Mouse (Mus musculus) C2C12 (cell line): ENCODE data around the gene Scn3b. TPM values are rescaled to one million over a fixed set of nuclear protein-coding genes. Genes with fewer than 3 reads are reported as not detected.

Experiments
- H3K27me3 ChIP-seq: one replicate; pipeline ENCODE4 v1.6.1; 2011; ENCODE audit not compliant: control insufficient read depth, insufficient read depth, insufficient read length
- H3K36me3 ChIP-seq: one replicate; pipeline ENCODE4 v1.6.1; 2011; ENCODE audit not compliant: control insufficient read depth, insufficient read depth
- H3K4me3 ChIP-seq: one replicate; pipeline ENCODE4 v1.5.1; 2011; ENCODE audit warnings: mild to moderate bottlenecking, control low read depth; ENCODE audit not compliant: poor library complexity, insufficient read depth, severe bottlenecking
- H3K79me2 ChIP-seq: one replicate; pipeline ENCODE4 v1.6.1; 2011; ENCODE audit not compliant: control insufficient read depth, insufficient read depth
- H3K79me3 ChIP-seq: one replicate; pipeline ENCODE4 v1.6.1; 2011; ENCODE audit warnings: low read depth, control low read depth
- H3ac ChIP-seq: one replicate; pipeline ENCODE3; 2011; ENCODE audit warnings: low read depth; ENCODE audit not compliant: control insufficient read depth, insufficient read length
- CEBPB ChIP-seq: IDR thresholded peaks from one replicate; pipeline ENCODE4 v1.6.1; 2011; ENCODE audit warnings: low read depth, mild to moderate bottlenecking, control low read depth, moderate library complexity
- CTCF ChIP-seq: IDR thresholded peaks from one replicate; pipeline ENCODE4 v1.5.1; 2011; ENCODE audit not compliant: control insufficient read depth, insufficient read depth, insufficient read length
- FOSL1 ChIP-seq: IDR thresholded peaks from one replicate; pipeline ENCODE4 v1.8.0; 2011; ENCODE audit warnings: mild to moderate bottlenecking, low read length; ENCODE audit not compliant: poor library complexity, insufficient read depth, severe bottlenecking
- MAX ChIP-seq: IDR thresholded peaks from one replicate; pipeline ENCODE4 v1.6.1; 2011; ENCODE audit warnings: mild to moderate bottlenecking, control low read depth
- MYOD1 ChIP-seq: IDR thresholded peaks from one replicate; pipeline ENCODE4 v1.6.1; 2011; ENCODE audit warnings: low read depth; ENCODE audit not compliant: control insufficient read depth, insufficient read length
- MYOG ChIP-seq: IDR thresholded peaks from one replicate; pipeline ENCODE4 v1.6.1; 2011; ENCODE audit not compliant: control insufficient read depth, insufficient read length; ENCODE audit errors: extremely low read depth
- USF1 ChIP-seq: IDR thresholded peaks from one replicate; pipeline ENCODE4 v1.6.1; 2011; ENCODE audit warnings: low read depth, mild to moderate bottlenecking, control low read depth, moderate library complexity
- polyA plus RNA-seq: library from polyadenylated mRNA; unstranded; fragments of >200 nt; fragmentation: generic; extraction: Trizol; gene quantifications from one replicate; pipeline ENCODE4 v1.2.1, GENCODE M21; 2012; ENCODE audit warnings: missing spikeins

The Scn3b gene
- polyA plus RNA-seq, 1 experiment: not detected

- H3K27me3 ChIP-seq: no peaks in the 10 kb centered on the region
- H3K79me3 ChIP-seq: no peaks in the 10 kb centered on the region
- no peak overlapping the region for H3K4me3 ChIP-seq
- no peak for TF ChIP-seq MYOD1
- TF ChIP-seq MYOG: no peak
- no peak for TF ChIP-seq MAX
- no peak for TF ChIP-seq FOSL1
- TF ChIP-seq CTCF: no peak
- TF ChIP-seq CEBPB: no peak
- no peak overlapping the region for H3ac ChIP-seq
- H3K79me2 ChIP-seq: no peaks in the 10 kb centered on the region
- no peaks in the 10 kb centered on the region for H3K36me3 ChIP-seq
Measured at GRCm38 (mm10) chr9:40299323-40299722, 30.3 kb downstream of the Scn3b start.

GRCm38 (mm10) chr9:40300018-40300989, 31.3 kb downstream of the Scn3b start:
- Histone ChIP-seq H3K27me3 (no peaks in the 10 kb centered on the region), H3K36me3 (no peaks in the 10 kb centered on the region), H3K4me3 (no peak overlapping the region), H3ac (no peak overlapping the region), H3K79me2 (no peaks in the 10 kb centered on the region), H3K79me3 (no peaks in the 10 kb centered on the region)
- TF ChIP-seq CEBPB: no peak
- TF ChIP-seq FOSL1: no peak
- TF ChIP-seq CTCF: no peak
- TF ChIP-seq MAX: no peak
- TF ChIP-seq MYOD1: no peak
- no peak for TF ChIP-seq MYOG
- no peak for TF ChIP-seq USF1

- Histone ChIP-seq H3K36me3 (no peaks in the 10 kb centered on the region), H3K79me2 (no peaks in the 10 kb centered on the region), H3K27me3 (no peaks in the 10 kb centered on the region), H3K79me3 (no peaks in the 10 kb centered on the region), H3K4me3 (no peak overlapping the region), H3ac (no peak overlapping the region)
- no peak for TF ChIP-seq MAX
- no peak for TF ChIP-seq USF1
- no peak for TF ChIP-seq MYOD1
Measured at GRCm38 (mm10) chr9:40301475-40301874, 32.5 kb downstream of the Scn3b start.

GRCm38 (mm10) chr9:40302375-40302774, 33.4 kb downstream of the Scn3b start:
- H3K4me3 ChIP-seq: no peak overlapping the region
- TF ChIP-seq FOSL1 (no peak), CTCF (no peak)
- H3K27me3 ChIP-seq: no peaks in the 10 kb centered on the region
- no peaks in the 10 kb centered on the region for H3K79me2 ChIP-seq
- H3ac ChIP-seq: no peak overlapping the region
- H3K79me3 ChIP-seq: no peaks in the 10 kb centered on the region
- H3K36me3 ChIP-seq: no peaks in the 10 kb centered on the region

GRCm38 (mm10) chr9:40304243-40304642, 35.2 kb downstream of the Scn3b start:
- H3K36me3 ChIP-seq: no peaks in the 10 kb centered on the region

GRCm38 (mm10) chr9:40307311-40307710, 38.3 kb downstream of the Scn3b start:
- H3K27me3 ChIP-seq: no peaks in the 10 kb centered on the region
- no peaks in the 10 kb centered on the region for H3K36me3 ChIP-seq
- no peak overlapping the region for H3ac ChIP-seq
- H3K4me3 ChIP-seq: no peak overlapping the region
- no peaks in the 10 kb centered on the region for H3K79me3 ChIP-seq
- TF ChIP-seq MAX (no peak), USF1 (no peak), CTCF (no peak), MYOD1 (no peak), FOSL1 (no peak), CEBPB (no peak), MYOG (no peak)
- H3K79me2 ChIP-seq: no peaks in the 10 kb centered on the region

More at GRCm38 (mm10) chr9:40304243-40304642, 35.2 kb downstream of the Scn3b start:
- no peak for TF ChIP-seq CTCF
- TF ChIP-seq MYOD1: no peak
- TF ChIP-seq MYOG: no peak
- Histone ChIP-seq H3K79me3 (no peaks in the 10 kb centered on the region), H3K4me3 (no peak overlapping the region), H3ac (no peak overlapping the region), H3K79me2 (no peaks in the 10 kb centered on the region), H3K27me3 (no peaks in the 10 kb centered on the region)
